Mouse (Mus musculus) intestine, postnatal 0 days (tissue): ENCODE measurements around the gene Atp6v0b. TPM values are rescaled to one million over a fixed set of nuclear protein-coding genes. Genes with fewer than 3 reads are reported as not detected.
A peak's percentile ranks its signal among the peaks of the same experiment; 100 is the strongest.

ENCODE experiments used
- ATAC-seq: fragments of 200-750 bp; cut with Nextera tagmentation; 2 replicates; pipeline ENCODE4 v1.8.0; 2017; ENCODE audit warnings: mild to moderate bottlenecking, moderate TSS enrichment, moderate library complexity
- H3K27ac ChIP-seq: fragments of 300-500 bp; sonication (generic); 2 replicates; pipeline ENCODE4 v1.5.1; 2014; ENCODE audit warnings: mild to moderate bottlenecking, low read depth, low read length, moderate library complexity
- H3K27me3 ChIP-seq: fragments of 300-500 bp; sonication (generic); replicated peaks from 2 replicates; pipeline ENCODE4 v1.6.1; 2014; ENCODE audit warnings: low read length, mixed read lengths; ENCODE audit not compliant: control insufficient read depth, insufficient read depth
- H3K36me3 ChIP-seq: fragments of 300-500 bp; sonication (generic); 2 replicates; pipeline ENCODE4 v1.6.1; 2014; ENCODE audit warnings: mild to moderate bottlenecking, moderate library complexity; ENCODE audit not compliant: control insufficient read depth, insufficient read depth
- H3K4me1 ChIP-seq: fragments of 300-500 bp; sonication (generic); replicated peaks from 2 replicates; pipeline ENCODE4 v1.6.1; 2014; ENCODE audit warnings: antibody characterized with exemption, low read length, mixed read lengths; ENCODE audit not compliant: control insufficient read depth, insufficient read depth
- H3K4me2 ChIP-seq: fragments of 300-500 bp; sonication (generic); replicated peaks from 2 replicates; pipeline ENCODE4 v1.6.1; 2014; ENCODE audit warnings: low read depth, mild to moderate bottlenecking, moderate library complexity
- H3K4me3 ChIP-seq: fragments of 300-500 bp; sonication (generic); 2 replicates; pipeline ENCODE4 v1.5.1; 2014; ENCODE audit warnings: low read depth, low read length
- H3K9ac ChIP-seq: fragments of 300-500 bp; sonication (generic); 2 replicates; pipeline ENCODE4 v1.6.1; 2014; ENCODE audit warnings: mild to moderate bottlenecking, low read depth, low read length
- H3K9me3 ChIP-seq: fragments of 300-500 bp; sonication (generic); 2 replicates; pipeline ENCODE4 v1.6.1; 2016; ENCODE audit warnings: mixed run types; ENCODE audit not compliant: control insufficient read depth
- CTCF ChIP-seq: sonication (generic); IDR thresholded peaks from 2 replicates; pipeline ENCODE4 v1.5.1; 2016; ENCODE audit warnings: low read depth, mild to moderate bottlenecking, control low read depth, antibody characterized with exemption, moderate library complexity
- WGBS: fragments of 180-500 bp; shearing (Covaris S2); extraction: QIAGEN DNeasy Blood & Tissue Kit; methylation state at CpG from one replicate; pipeline ENCODE4 v1.1.7; 2014; 5-methylcytosine and 5-hydroxymethylcytosine counted together
- polyA plus RNA-seq: library from polyadenylated mRNA; unstranded; fragments of >200 nt; fragmentation: Nextera tagmentation; extraction: Ambion mirVana; gene quantifications from 2 replicates; pipeline ENCODE4 v1.2.1, GENCODE M21; 2015

Atp6v0b gene
- polyA plus RNA-seq, 1 experiment from 2014 or later, result 442 TPM

DNA sequence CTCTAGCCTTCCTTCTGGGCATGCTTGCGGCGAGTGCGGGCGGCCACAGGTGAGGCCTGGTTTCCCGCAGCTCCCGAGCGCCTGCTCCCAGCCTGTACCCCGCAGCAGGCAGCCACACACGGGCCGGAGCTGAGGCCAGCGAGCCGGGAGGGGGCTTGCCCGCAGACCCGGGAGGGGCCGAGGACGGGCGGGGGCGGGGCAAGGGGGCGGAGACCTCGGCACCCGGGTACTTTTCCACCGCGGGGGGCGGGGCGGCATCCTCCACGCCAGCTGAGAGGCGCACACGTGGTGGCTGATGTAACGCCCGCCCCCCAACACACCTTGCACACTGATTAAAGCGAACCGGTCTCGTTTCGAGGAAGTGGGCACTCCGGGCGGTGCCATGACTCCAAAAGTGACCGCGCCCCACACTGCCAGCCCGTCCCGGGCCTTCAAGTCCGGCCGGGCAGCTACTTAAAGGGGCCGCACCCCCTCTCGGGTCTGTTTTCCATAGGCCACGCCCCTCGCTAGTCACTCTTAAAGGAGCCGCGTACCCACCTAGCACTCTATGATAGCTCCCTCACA lies 50.8 kb downstream of the Atp6v0b start:
- peak; percentile 85 for ATAC-seq
- no peaks in the 10 kb centered on the region; the same call in 1 of the 2 replicates for H3K4me1 ChIP-seq
- TF ChIP-seq CTCF, result no peak
- no peaks in the 10 kb centered on the region for H3K9me3 ChIP-seq
- WGBS, result under 1% methylated on average over 47 of the region's 48 CpGs
- H3K36me3 ChIP-seq, result no peaks in the 10 kb centered on the region
- H3K4me2 ChIP-seq, result peak overlapping the region; percentile 99
- peak overlapping the region; percentile 81 for H3K27ac ChIP-seq
- peak overlapping the region; percentile 48 for H3K9ac ChIP-seq
- 0 out of 2 replicates have a peak, but pooled peaks cover 3% of the 10 kb centered on the region for H3K27me3 ChIP-seq
- peak overlapping the region; percentile 78 for H3K4me3 ChIP-seq

DNA sequence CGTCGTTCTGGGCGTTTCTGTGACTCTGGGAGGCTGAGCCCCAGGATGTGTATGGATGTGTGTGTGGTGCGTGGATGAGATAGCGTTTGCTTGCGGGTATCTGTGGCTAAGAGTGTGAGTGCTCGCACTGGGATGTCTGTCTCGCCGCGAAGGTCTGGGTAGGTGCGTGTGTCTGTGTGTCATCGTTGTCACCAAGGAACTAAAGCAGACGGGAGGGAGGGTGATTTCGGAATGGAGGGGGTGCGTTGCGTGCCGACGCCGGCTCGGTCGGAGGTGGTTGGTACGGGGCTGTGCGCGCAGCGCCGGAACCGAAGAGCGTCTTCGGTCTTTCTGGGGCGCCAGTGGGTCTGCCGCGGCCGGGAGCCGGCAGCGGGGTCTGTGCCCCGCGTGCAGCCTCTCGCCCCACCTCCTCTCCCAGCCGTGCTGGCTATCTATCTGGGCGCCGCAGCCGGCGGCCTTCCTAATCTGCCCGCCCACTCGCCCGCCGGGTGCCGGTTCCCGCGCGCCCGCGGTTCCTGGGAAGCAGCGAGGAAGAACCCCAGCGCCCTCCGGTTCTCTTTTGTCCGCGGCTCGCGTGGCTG lies 51.5 kb downstream of the Atp6v0b start:
- Histone ChIP-seq H3K27me3 (0 out of 2 replicates have a peak, but pooled peaks cover 3% of the 10 kb centered on the region), H3K36me3 (no peaks in the 10 kb centered on the region), H3K9me3 (no peaks in the 10 kb centered on the region), H3K27ac (peak overlapping the region; percentile 81), H3K4me3 (peak overlapping the region; percentile 78), H3K4me1 (no peaks in the 10 kb centered on the region; the same call in 1 of the 2 replicates), H3K9ac (peak overlapping the region; percentile 48), H3K4me2 (peak overlapping the region; percentile 99)
- no peak for TF ChIP-seq CTCF
- under 1% methylated on average over 60 of the region's 60 CpGs for WGBS
- ATAC-seq, result peak; percentile 16

DNA sequence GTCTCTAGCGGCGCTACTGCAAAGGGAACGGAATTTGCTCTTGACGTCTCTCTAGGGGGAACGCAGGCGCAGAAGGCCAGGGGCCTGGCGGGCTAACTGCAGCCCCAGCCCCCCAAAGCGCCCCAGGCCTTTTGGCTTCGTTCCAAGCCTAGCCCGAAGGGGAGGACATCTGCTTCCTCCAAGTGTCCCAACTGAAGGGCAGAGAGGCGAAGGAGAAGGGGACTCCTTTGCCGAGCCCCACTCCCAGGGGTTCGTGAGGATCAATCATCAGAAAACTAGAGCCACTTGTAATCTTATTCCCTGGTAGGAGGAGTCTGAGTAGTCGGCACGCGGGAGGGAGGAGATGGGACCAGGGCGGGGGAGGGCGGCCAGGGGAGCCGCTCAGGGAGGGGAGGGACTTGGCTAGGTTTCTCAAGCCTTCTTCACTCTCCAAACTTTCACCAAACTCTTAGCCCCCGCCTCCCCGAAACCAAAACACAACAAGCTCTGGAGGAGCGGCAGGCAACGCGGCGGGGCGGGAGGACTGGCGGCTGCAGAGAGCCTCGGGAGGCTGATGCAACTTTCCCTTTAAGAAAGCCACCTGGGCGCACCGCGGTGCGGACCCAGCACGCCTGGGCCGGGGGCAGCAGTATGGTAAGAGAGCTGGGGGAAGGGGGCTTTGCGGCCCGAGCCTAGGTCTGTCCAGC lies 52.1 kb downstream of the Atp6v0b start:
- H3K9me3 ChIP-seq, result no peaks in the 10 kb centered on the region
- H3K4me1 ChIP-seq, result peaks cover 2% of the 10 kb centered on the region; the same call in 1 of the 2 replicates
- H3K27ac ChIP-seq, result peak overlapping the region; percentile 81
- ATAC-seq, result peak; percentile 12; the same call in 1 of the 2 replicates
- H3K4me3 ChIP-seq, result peak overlapping the region; percentile 78
- no peaks in the 10 kb centered on the region for H3K36me3 ChIP-seq
- 0 out of 2 replicates have a peak, but pooled peaks have one; percentile 39 for TF ChIP-seq CTCF
- 3% methylated on average over 34 of the region's 36 CpGs for WGBS
- peak overlapping the region; percentile 99 for H3K4me2 ChIP-seq
- H3K27me3 ChIP-seq, result 0 out of 2 replicates have a peak, but pooled peaks cover 3% of the 10 kb centered on the region
- peak overlapping the region; percentile 48 for H3K9ac ChIP-seq

DNA sequence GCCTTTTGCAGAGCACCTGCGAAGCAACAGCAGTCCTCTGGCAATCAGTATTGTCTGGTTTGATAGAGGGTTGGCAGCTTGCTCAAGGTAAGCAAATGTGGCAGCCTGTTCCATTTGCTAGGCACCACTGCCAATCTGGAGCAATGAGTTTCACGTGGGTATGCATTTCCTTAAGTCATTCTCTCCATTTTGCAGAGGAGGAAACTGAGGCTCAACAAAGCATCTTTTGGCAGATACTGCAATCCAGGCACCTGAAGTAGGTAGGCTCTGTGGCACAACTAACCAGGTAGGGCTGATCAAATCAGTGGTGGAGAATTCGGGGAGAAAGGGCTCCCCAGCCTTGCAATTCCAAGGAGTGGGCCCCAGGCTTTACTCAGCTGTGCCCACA lies 52.7 kb downstream of the Atp6v0b start, which contains the start of gene Slc6a9:
TSS of gene Slc6a9 (plus strand) at position 50 of the 388 bp plus-strand sequence.
- H3K4me1 ChIP-seq, result peaks cover 3% of the 10 kb centered on the region; the same call in 1 of the 2 replicates
- peak within 1 kb of the TSS; percentile 99 for H3K4me2 ChIP-seq
- H3K27me3 ChIP-seq, result 0 out of 2 replicates have a peak, but pooled peaks cover 3% of the 10 kb centered on the region
- no peak; the same call in 1 of the 2 replicates for TF ChIP-seq CTCF
- H3K27ac ChIP-seq, result peak within 1 kb of the TSS; percentile 81
- H3K36me3 ChIP-seq, result no peaks in the 10 kb centered on the region
- H3K4me3 ChIP-seq, result peak within 1 kb of the TSS; percentile 78
- no peaks in the 10 kb centered on the region for H3K9me3 ChIP-seq
- no peak for ATAC-seq
- 34% methylated on average over 3 of the region's 3 CpGs for WGBS
- H3K9ac ChIP-seq, result peak within 1 kb of the TSS; percentile 48

Other genes with a start within 250 kb of the Atp6v0b start
- gene Dmap1, start 205.1 kb downstream of the Atp6v0b start, polyA plus RNA-seq, result 22.1 and 22.7 TPM in 2 replicates
- not detected in 2 replicates for gene Gm12845, start 162.9 kb downstream of the Atp6v0b start, polyA plus RNA-seq
- gene Klf17, start 121.7 kb downstream of the Atp6v0b start, polyA plus RNA-seq, result not detected in 2 replicates
- 4.9 and 5.8 TPM in 2 replicates for gene Slc6a9, start 52.8 kb downstream of the Atp6v0b start, polyA plus RNA-seq
- gene Ccdc24, start 14.8 kb downstream of the Atp6v0b start, polyA plus RNA-seq, result 0.64 and 0.80 TPM in 2 replicates
- 8.7 and 8.9 TPM in 2 replicates for gene B4galt2, start 3.8 kb downstream of the Atp6v0b start, polyA plus RNA-seq
- 5.0 and 5.5 TPM in 2 replicates for gene Dph2, start 4.7 kb upstream of the Atp6v0b start, polyA plus RNA-seq
- gene Ipo13, start 27.7 kb upstream of the Atp6v0b start, polyA plus RNA-seq, result 15.8 and 18.2 TPM in 2 replicates
- 1.2 and 1.3 TPM in 2 replicates for gene Artn, start 42.4 kb upstream of the Atp6v0b start, polyA plus RNA-seq
- 15.6 and 15.7 TPM in 2 replicates for gene St3gal3, start 247.6 kb upstream of the Atp6v0b start, polyA plus RNA-seq